Comparison of ENCODE assay signal across 15 mouse cellular contexts in genomic region chr11:49981321-49981963, GRCm38 (mm10). TPM values are rescaled to one million over a fixed set of nuclear protein-coding genes. Genes with fewer than 3 reads are reported as not detected.
A peak's percentile ranks its signal among the peaks of the same experiment; 100 is the strongest.
DNase-seq lines count a peak whose midpoint lies in the region; ATAC-seq lines count a peak whose summit lies in the region.
"Had no signal": no experiment of that assay in that cellular context is flagged by ENCODE, and none has a peak within 500 bp of the region (broad histone marks: within the 10 kb centered on the region; RNA-seq: fewer than 3 reads in every experiment).

No protein-coding gene starts in this region.

- peak overlapping the region; percentile 26; the same call in 1 of the 2 replicates for H3K27ac ChIP-seq in heart, embryonic 12.5 days (ENCODE audit: poor library complexity, severe bottlenecking)
- H3K27ac ChIP-seq in liver, embryonic 11.5 days (ENCODE audit: low read depth, low read length) = peak overlapping the region; percentile 87
- H3K27ac ChIP-seq: embryonic facial prominence, embryonic 13.5 days; kidney, postnatal 0 days; left cerebral cortex, adult 2 months; midbrain, embryonic 12.5 days; neural tube, embryonic 15.5 days had no signal

- H3K9me3 ChIP-seq in heart, embryonic 12.5 days (replicated peaks) = no peaks in the 10 kb centered on the region
- no peaks in the 10 kb centered on the region for H3K9me3 ChIP-seq in liver, embryonic 11.5 days (ENCODE audit: control insufficient read depth, low read length)
- H3K9me3 ChIP-seq: embryonic facial prominence, embryonic 13.5 days; midbrain, embryonic 12.5 days; neural tube, embryonic 15.5 days had no signal

- DNase-seq in heart, adult 18-20 months = no peak
- DNase-seq in 3T3-L1 (ENCODE audit: low read depth, low spot score) = peak; percentile 63
- DNase-seq in brain, adult 2 months (ENCODE audit: low read depth, low spot score) = peak; percentile 53
- peak; percentile 56 for DNase-seq in liver, embryonic 11.5 days (ENCODE audit: low spot score)
- DNase-seq in ovary, postnatal 36 days (ENCODE audit: low spot score) = no peak
- no peak for DNase-seq in gastrocnemius, adult 18-20 months (ENCODE audit: low spot score)
- DNase-seq: cerebellum, adult 9-11 months; lung, adult 18-20 months had no signal

- H3K4me2 ChIP-seq in heart, embryonic 12.5 days = no peak overlapping the region
- H3K4me2 ChIP-seq in liver, embryonic 11.5 days = peak overlapping the region; percentile 57
- H3K4me2 ChIP-seq: embryonic facial prominence, embryonic 13.5 days; midbrain, embryonic 12.5 days; neural tube, embryonic 15.5 days had no signal

- 22% methylated on average over 7 of the region's 7 CpGs for WGBS in heart, embryonic 12.5 days
- 23% methylated on average over 7 of the region's 7 CpGs for WGBS in liver, embryonic 11.5 days

- no peaks in the 10 kb centered on the region for H3K27me3 ChIP-seq in heart, embryonic 12.5 days (replicated peaks)
- no peaks in the 10 kb centered on the region for H3K27me3 ChIP-seq in liver, embryonic 11.5 days (replicated peaks; ENCODE audit: control insufficient read depth, insufficient read depth, low read length)
- H3K27me3 ChIP-seq: embryonic facial prominence, embryonic 13.5 days; midbrain, embryonic 12.5 days; neural tube, embryonic 15.5 days had no signal

- no peak overlapping the region for H3K9ac ChIP-seq in heart, embryonic 12.5 days
- peak overlapping the region; percentile 18; the same call in 1 of the 2 replicates for H3K9ac ChIP-seq in liver, embryonic 11.5 days (ENCODE audit: low read depth, low read length)
- H3K9ac ChIP-seq: embryonic facial prominence, embryonic 13.5 days; midbrain, embryonic 12.5 days; neural tube, embryonic 15.5 days had no signal

- H3K36me3 ChIP-seq in heart, embryonic 12.5 days = no peaks in the 10 kb centered on the region
- H3K36me3 ChIP-seq in liver, embryonic 11.5 days (ENCODE audit: control insufficient read depth, insufficient read depth, low read length) = no peaks in the 10 kb centered on the region
- H3K36me3 ChIP-seq: embryonic facial prominence, embryonic 13.5 days; midbrain, embryonic 12.5 days had no signal

- ATAC-seq in heart, embryonic 12.5 days (ENCODE audit: insufficient number of reproducible peaks, low FRiP score) = peak; percentile 46; the same call in 1 of the 2 replicates
- ATAC-seq in liver, embryonic 11.5 days (replicated peaks; ENCODE audit: low FRiP score) = peak; percentile 89
- ATAC-seq in cerebellum, adult (ENCODE audit: insufficient number of reproducible peaks, low FRiP score, low TSS enrichment) = no peak

- H3K4me1 ChIP-seq in heart, embryonic 12.5 days (replicated peaks) = peaks cover 27% of the 10 kb centered on the region
- peaks cover 41% of the 10 kb centered on the region for H3K4me1 ChIP-seq in liver, embryonic 11.5 days (replicated peaks; ENCODE audit: control insufficient read depth, insufficient read depth, low read length)
- H3K4me1 ChIP-seq: embryonic facial prominence, embryonic 13.5 days; neural tube, embryonic 15.5 days had no signal

- no peak overlapping the region for H3K4me3 ChIP-seq in heart, embryonic 12.5 days
- H3K4me3 ChIP-seq in liver, embryonic 11.5 days (ENCODE audit: low read depth, low read length) = no peak overlapping the region
- H3K4me3 ChIP-seq: embryonic facial prominence, embryonic 13.5 days; left cerebral cortex, adult 2 months; midbrain, embryonic 12.5 days; neural tube, embryonic 15.5 days had no signal

RNA-seq across cellular contexts. Expression of gene Rnf130, which starts 43.7 kb away (rescaled TPM):
- 32.8 and 36.0 TPM in 2 replicates for polyA plus RNA-seq in heart, embryonic 12.5 days (2016; fragmentation: Nextera tagmentation; extraction: Ambion mirVana)
- 10 to 100 TPM; 50.1 to 55.7 TPM for total RNA-seq in heart, adult 18-20 months (2021)
- 47.8 and 48.0 TPM in 2 replicates for polyA plus RNA-seq in liver, embryonic 11.5 days (2014; fragmentation: Nextera tagmentation; extraction: Ambion mirVana)
- 10 to 100 TPM; 47.8 to 53.2 TPM for total RNA-seq in gastrocnemius, adult 18-20 months (2021)

Comparison
In these comparisons a context has a peak if more than half of its experiments do, and no peak if none do; other contexts are left out.
1. DNase-seq: peak in 3T3-L1 (single experiment), brain, adult 2 months (single experiment) and liver, embryonic 11.5 days (single experiment); none in heart, adult 18-20 months (0 of 2), ovary, postnatal 36 days (single experiment) and gastrocnemius, adult 18-20 months (single experiment).